In the genomic region with DNA sequence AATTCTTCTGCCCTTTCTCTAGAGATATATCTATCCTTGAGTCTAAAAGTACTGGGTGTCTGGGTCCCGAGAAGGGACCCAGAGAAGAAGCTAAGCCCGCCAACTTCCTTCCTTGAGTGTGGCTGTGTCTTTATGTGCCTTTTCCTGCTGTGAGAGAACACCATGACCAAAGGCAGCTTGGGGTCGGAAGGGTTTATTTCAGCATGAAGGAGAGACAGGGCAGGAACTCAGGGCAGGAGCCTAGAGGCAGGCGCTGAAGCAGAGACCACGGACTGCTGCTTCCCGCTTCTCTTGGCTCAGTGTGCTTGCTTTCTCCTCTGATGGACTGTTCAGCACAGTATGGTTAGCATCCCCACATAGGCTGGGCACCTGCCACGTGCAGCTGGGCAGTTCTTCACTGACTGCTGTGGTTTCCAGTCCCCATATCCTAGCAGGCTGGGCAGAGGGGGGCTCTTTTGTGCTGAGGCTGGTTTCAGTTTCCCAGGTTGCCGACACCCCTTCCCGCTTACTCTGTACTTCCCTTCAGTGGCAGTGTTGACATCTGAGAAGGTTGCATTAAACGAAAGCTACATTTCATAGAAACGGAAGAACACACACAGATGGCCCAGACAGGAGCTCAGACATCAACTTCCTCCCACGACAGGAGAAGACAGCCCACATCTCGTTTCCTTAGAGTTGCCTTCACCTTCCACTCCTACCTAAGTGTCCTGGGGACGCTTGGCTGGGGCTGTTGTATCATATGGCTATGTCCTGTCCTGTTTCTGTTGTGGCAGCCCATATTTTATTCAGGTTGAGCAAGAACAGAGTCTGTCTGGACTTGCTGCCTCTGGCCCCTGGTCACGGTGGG, we compare ENCODE assay signal across 9 mouse cellular contexts. TPM values are rescaled to one million over a fixed set of nuclear protein-coding genes. Genes with fewer than 3 reads are reported as not detected.
DNase-seq lines count a peak whose midpoint lies in the region; ATAC-seq and TF ChIP-seq lines count a peak whose summit lies in the region.
"Had no signal": no experiment of that assay in that cellular context is flagged by ENCODE, and none has a peak within 500 bp of the region (broad histone marks: within the 10 kb centered on the region; RNA-seq: fewer than 3 reads in every experiment).

No protein-coding gene starts in this region.

- WGBS in liver, adult 2 months, result 80% methylated on average over 15 of the region's 15 CpGs
- WGBS in liver, postnatal 0 days (ENCODE audit: insufficient replicate concordance), result 42% methylated on average over 15 of the region's 15 CpGs
- WGBS in stomach, embryonic 16.5 days, result 67% methylated on average over 15 of the region's 15 CpGs
- 78% methylated on average over 15 of the region's 15 CpGs for WGBS in intestine, embryonic 15.5 days

- peaks cover 30% of the 10 kb centered on the region for H3K36me3 ChIP-seq in liver, adult 2 months (ENCODE audit: control insufficient read depth, insufficient read depth, low read length)
- H3K36me3 ChIP-seq in liver, postnatal 0 days (replicated peaks; ENCODE audit: insufficient read depth, low read length), result peaks cover 32% of the 10 kb centered on the region
- no peaks in the 10 kb centered on the region for H3K36me3 ChIP-seq in stomach, embryonic 16.5 days (ENCODE audit: control insufficient read depth, insufficient read depth, low read length)
- no peaks in the 10 kb centered on the region for H3K36me3 ChIP-seq in intestine, embryonic 15.5 days

- TF ChIP-seq EP300 in liver, postnatal 0 days (IDR thresholded peaks at IDR 0.05; ENCODE audit: low read depth), result 0 out of 2 replicates have a peak, but pooled peaks have one; percentile 28

- no peak overlapping the region for H3K4me3 ChIP-seq in liver, adult 2 months (ENCODE audit: insufficient read depth, low read depth, low read length)
- peak overlapping the region; percentile 39 for H3K4me3 ChIP-seq in bone marrow macrophage, adult 2 months (ENCODE audit: insufficient read depth, low read length)
- H3K4me3 ChIP-seq in liver, postnatal 0 days (ENCODE audit: low read depth, low read length), result no peak overlapping the region
- no peak overlapping the region for H3K4me3 ChIP-seq in stomach, embryonic 16.5 days (replicated peaks; ENCODE audit: low read length)
- H3K4me3 ChIP-seq in intestine, embryonic 15.5 days (replicated peaks), result no peak overlapping the region

- TF ChIP-seq CTCF in liver, adult 2 months (IDR thresholded peaks at IDR 0.05; ENCODE audit: low read depth, low read length), result no peak
- no peak for TF ChIP-seq CTCF in bone marrow macrophage, adult 2 months (IDR thresholded peaks at IDR 0.05; ENCODE audit: low read depth, low read length)
- no peak for TF ChIP-seq CTCF in liver, postnatal 0 days (IDR thresholded peaks at IDR 0.05; ENCODE audit: low read depth)

- no peak overlapping the region for H3K9ac ChIP-seq in liver, adult 2 months (ENCODE audit: low read depth, low read length)
- no peak overlapping the region for H3K9ac ChIP-seq in liver, postnatal 0 days (replicated peaks)
- H3K9ac ChIP-seq in stomach, embryonic 16.5 days (ENCODE audit: low read length), result no peak overlapping the region
- no peak overlapping the region for H3K9ac ChIP-seq in intestine, embryonic 15.5 days

- H3K9me3 ChIP-seq in liver, postnatal 0 days (ENCODE audit: low read length), result no peaks in the 10 kb centered on the region
- H3K9me3 ChIP-seq in stomach, embryonic 16.5 days (replicated peaks; ENCODE audit: control insufficient read depth, low read length), result no peaks in the 10 kb centered on the region
- no peaks in the 10 kb centered on the region for H3K9me3 ChIP-seq in intestine, embryonic 15.5 days

- peak overlapping the region; percentile 36 for H3K4me2 ChIP-seq in liver, postnatal 0 days (ENCODE audit: low read depth, low read length)
- no peak overlapping the region for H3K4me2 ChIP-seq in stomach, embryonic 16.5 days (ENCODE audit: low read depth, low read length)
- no peak overlapping the region for H3K4me2 ChIP-seq in intestine, embryonic 15.5 days (replicated peaks)

- 0 out of 2 replicates have a peak overlapping the region, but pooled peaks have one; percentile 3 for H3K27ac ChIP-seq in liver, adult 2 months (replicated peaks; ENCODE audit: insufficient read depth, low read depth, low read length)
- H3K27ac ChIP-seq in bone marrow macrophage, adult 2 months (ENCODE audit: insufficient read depth, low read depth, low read length), result peak overlapping the region; percentile 71
- peak overlapping the region; percentile 76 for H3K27ac ChIP-seq in liver, postnatal 0 days (ENCODE audit: low read depth)
- H3K27ac ChIP-seq in stomach, embryonic 16.5 days (ENCODE audit: low read length), result peak overlapping the region; percentile 51; the same call in 1 of the 2 replicates
- H3K27ac ChIP-seq in intestine, embryonic 15.5 days, result no peak overlapping the region

- peak; percentile 60 for ATAC-seq in liver, postnatal 0 days
- ATAC-seq in stomach, embryonic 16.5 days (ENCODE audit: insufficient read depth, low FRiP score), result no peak
- no peak for ATAC-seq in intestine, embryonic 15.5 days
- no peak for ATAC-seq in erythroblast, adult 5-6 weeks (replicated peaks; ENCODE audit: low FRiP score, poor library complexity, severe bottlenecking)

- H3K27me3 ChIP-seq in liver, adult 2 months (ENCODE audit: control insufficient read depth, insufficient read depth, low read length), result no peaks in the 10 kb centered on the region
- no peaks in the 10 kb centered on the region for H3K27me3 ChIP-seq in liver, postnatal 0 days (ENCODE audit: insufficient read depth, low read length)
- H3K27me3 ChIP-seq in stomach, embryonic 16.5 days (ENCODE audit: control insufficient read depth, insufficient read depth, low read length), result no peaks in the 10 kb centered on the region
- no peaks in the 10 kb centered on the region for H3K27me3 ChIP-seq in intestine, embryonic 15.5 days (replicated peaks)

- peaks cover 23% of the 10 kb centered on the region for H3K4me1 ChIP-seq in liver, adult 2 months (ENCODE audit: control insufficient read depth, insufficient read depth, low read length)
- peaks cover 44% of the 10 kb centered on the region for H3K4me1 ChIP-seq in bone marrow macrophage, adult 2 months (ENCODE audit: control insufficient read depth, insufficient read depth, low read length)
- peaks cover 35% of the 10 kb centered on the region for H3K4me1 ChIP-seq in liver, postnatal 0 days (ENCODE audit: insufficient read depth)
- H3K4me1 ChIP-seq in stomach, embryonic 16.5 days (ENCODE audit: control insufficient read depth, insufficient read depth, low read length), result peaks cover under 1% of the 10 kb centered on the region; the same call in 1 of the 2 replicates
- H3K4me1 ChIP-seq in intestine, embryonic 15.5 days (replicated peaks), result 0 out of 2 replicates have a peak, but pooled peaks cover under 1% of the 10 kb centered on the region

- no peak for DNase-seq in liver, adult 2 months (ENCODE audit: extremely low read depth, low read depth, low spot score)
- no peak for DNase-seq in liver
- peak; percentile 63 for DNase-seq in liver, postnatal 0 days
- no peak for DNase-seq in cerebellum, postnatal 14 days
- DNase-seq: left cerebral cortex, postnatal 4 days had no signal

- H3K79me2 ChIP-seq in liver, adult 2 months (ENCODE audit: control insufficient read depth, insufficient read depth, low read length), result peaks cover 10% of the 10 kb centered on the region; the same call in 1 of the 2 replicates

- no peak for TF ChIP-seq POLR2A in liver, adult 2 months (IDR thresholded peaks at IDR 0.05; ENCODE audit: extremely low read depth, insufficient read depth, low read length)
- TF ChIP-seq POLR2A in bone marrow macrophage, adult 2 months (IDR thresholded peaks at IDR 0.05; ENCODE audit: borderline replicate concordance, low read depth, low read length), result no peak

RNA-seq across cellular contexts. Expression of gene 1600014C10Rik, which starts 6.3 kb away (rescaled TPM):
- total RNA-seq in liver, adult 2 months (2014; rRNA removed), result 135 and 146 TPM in 2 replicates
- polyA plus RNA-seq in liver, adult 2 months (2012; rRNA removed), result 116 and 202 TPM in 2 replicates
- polyA plus RNA-seq in bone marrow macrophage, adult 2 months (2012; ENCODE audit: insufficient read depth, insufficient read length, missing spikeins), result 20.3 and 21.4 TPM in 2 replicates
- polyA plus RNA-seq in liver, postnatal 0 days (2015; fragmentation: Nextera tagmentation; extraction: Ambion mirVana), result 76.6 and 78.1 TPM in 2 replicates
- 15.9 and 17.0 TPM in 2 replicates for polyA plus RNA-seq in stomach, embryonic 16.5 days (2015; fragmentation: Nextera tagmentation; extraction: Ambion mirVana)
- 13.5 and 13.9 TPM in 2 replicates for polyA plus RNA-seq in intestine, embryonic 15.5 days (2015; fragmentation: Nextera tagmentation; extraction: Ambion mirVana)
- total RNA-seq in erythroblast, adult 5-6 weeks (2015; ENCODE audit: low replicate concordance), result 4.8 and 10.6 TPM in 2 replicates
- 7.7 and 8.8 TPM in 2 replicates for total RNA-seq in erythroblast, adult 5-6 weeks (2017; ENCODE audit: low replicate concordance)

RNA-seq across cellular contexts. Expression of gene Plekhf1, which starts 38.5 kb away (rescaled TPM):
- 3.4 and 6.6 TPM in 2 replicates for total RNA-seq in liver, adult 2 months (2014; rRNA removed)
- 2.5 and 3.2 TPM in 2 replicates for polyA plus RNA-seq in liver, adult 2 months (2012; rRNA removed)
- polyA plus RNA-seq in bone marrow macrophage, adult 2 months (2012; ENCODE audit: insufficient read depth, insufficient read length, missing spikeins), result 0.91 and 0.99 TPM in 2 replicates
- polyA plus RNA-seq in liver, postnatal 0 days (2015; fragmentation: Nextera tagmentation; extraction: Ambion mirVana), result 0.57 and 0.58 TPM in 2 replicates
- 4.0 and 4.1 TPM in 2 replicates for polyA plus RNA-seq in stomach, embryonic 16.5 days (2015; fragmentation: Nextera tagmentation; extraction: Ambion mirVana)
- polyA plus RNA-seq in intestine, embryonic 15.5 days (2015; fragmentation: Nextera tagmentation; extraction: Ambion mirVana), result 3.3 TPM in 2 replicates
- 0.42 TPM in 1 of 2 replicates, not detected in the other for total RNA-seq in erythroblast, adult 5-6 weeks (2015; ENCODE audit: low replicate concordance)
- total RNA-seq in erythroblast, adult 5-6 weeks (2017; ENCODE audit: low replicate concordance), result 0.09 TPM in 1 of 2 replicates, not detected in the other
